Mouse (Mus musculus) gonadal fat pad, adult 2 months (tissue): ENCODE results near the gene Prr3. TPM values are rescaled to one million over a fixed set of nuclear protein-coding genes. Genes with fewer than 3 reads are reported as not detected.
"Not testable (repeated sequence)": the region's sequence is repeated elsewhere in the genome, so short reads cannot be mapped to it uniquely, and the experiment has no call there.

Experiments used
- DNase-seq: peaks from one replicate; pipeline ENCODE4 v3.0.0-alpha.2; 2012; ENCODE audit warnings: low read depth
- polyA plus RNA-seq: library from polyadenylated mRNA; depleted of rRNA; stranded (reverse); fragments of >200 nt; gene quantifications from 2 replicates; pipeline ENCODE4 v1.2.3, GENCODE M21; 2012; rRNA removed

Prr3 gene
- polyA plus RNA-seq, 1 experiment: 18.7 TPM

DNA sequence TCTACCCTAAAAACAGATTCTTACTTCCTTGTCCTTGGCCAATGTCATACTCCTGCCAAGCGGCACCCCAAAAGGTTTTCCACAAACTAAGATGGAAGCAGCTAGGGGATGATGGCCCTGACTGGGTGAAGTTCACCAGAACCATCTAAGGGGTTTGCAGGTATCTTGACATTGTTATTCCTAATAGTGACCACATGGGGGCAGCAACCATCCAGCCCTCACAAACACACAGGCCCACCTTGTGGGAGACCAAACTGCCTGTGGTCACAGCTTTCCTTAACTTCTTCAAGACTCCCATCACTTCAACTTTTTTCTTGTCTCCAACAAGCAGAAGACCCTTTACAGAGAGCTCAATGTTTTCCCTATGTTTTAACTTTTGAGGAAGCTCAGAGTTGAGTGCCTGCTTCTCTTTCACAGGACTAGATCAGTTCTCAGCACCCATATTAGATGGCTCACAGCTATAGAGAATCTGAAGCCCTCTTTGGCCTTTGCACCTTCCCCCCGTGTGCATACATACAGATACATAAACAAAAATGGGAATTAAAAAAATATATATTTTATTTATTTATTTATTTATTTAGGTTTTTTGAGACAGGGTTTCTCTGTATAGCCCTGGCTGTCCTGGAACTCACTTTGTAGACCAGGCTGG, 42.2 kb downstream of the Prr3 start:
- DNase-seq: no peak

DNA sequence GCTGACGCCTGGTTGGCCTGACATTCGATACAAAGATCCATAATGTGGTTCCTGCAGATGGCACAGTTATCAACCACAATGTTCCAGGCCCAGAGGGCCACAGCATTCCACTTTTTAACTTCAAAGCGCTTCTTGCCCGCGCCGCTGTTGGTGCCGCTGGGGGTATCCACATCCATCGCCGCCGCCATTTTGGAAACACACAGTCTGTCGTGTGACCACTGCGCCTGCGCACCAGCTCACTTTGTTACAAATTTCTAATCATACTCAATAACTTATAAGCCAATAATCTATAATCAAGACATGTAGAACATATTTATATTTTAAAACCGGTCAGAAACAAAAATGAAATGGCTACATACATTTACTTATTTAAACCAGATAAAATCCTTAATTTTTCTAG, 44.3 kb downstream of the Prr3 start:
- DNase-seq: not testable (repeated sequence)

DNA sequence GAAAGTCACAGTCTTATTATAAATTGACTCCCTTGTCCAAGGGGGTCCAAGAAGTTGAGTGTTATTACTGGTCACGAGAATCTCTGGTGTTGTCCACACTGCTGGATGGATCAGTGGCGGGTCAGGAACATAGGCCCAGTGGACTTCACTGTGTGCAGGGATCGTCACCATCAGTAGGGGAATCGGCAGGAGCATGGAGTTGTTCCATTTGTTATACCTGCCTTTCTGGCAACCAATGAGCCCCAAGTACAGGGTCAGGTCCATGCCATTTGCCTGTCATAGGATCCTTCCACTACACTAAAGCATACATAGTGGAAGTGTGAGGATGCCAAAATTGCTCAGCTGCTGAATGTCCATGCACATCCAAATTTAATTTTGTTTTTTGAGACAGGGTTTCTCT, 47.4 kb downstream of the Prr3 start:
- DNase-seq: no peak

DNA sequence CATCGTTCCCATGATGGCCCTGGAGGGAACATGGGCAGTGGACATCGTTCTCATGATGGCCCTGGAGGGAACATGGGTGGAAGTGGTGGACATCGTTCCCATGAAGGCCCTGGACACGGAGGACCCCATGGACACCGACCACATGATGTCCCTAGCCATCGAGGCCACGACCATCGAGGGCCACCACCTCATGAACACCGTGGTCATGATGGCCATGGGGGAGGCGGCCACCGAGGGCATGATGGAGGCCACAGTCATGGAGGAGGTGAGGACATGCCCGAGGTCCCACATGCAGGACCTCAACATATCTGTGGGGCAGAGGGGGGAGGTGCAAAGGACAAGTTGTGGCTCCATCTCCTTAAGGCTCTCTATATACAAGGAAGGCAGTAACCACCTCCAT, 49.4 kb downstream of the Prr3 start:
- no peak for DNase-seq

DNA sequence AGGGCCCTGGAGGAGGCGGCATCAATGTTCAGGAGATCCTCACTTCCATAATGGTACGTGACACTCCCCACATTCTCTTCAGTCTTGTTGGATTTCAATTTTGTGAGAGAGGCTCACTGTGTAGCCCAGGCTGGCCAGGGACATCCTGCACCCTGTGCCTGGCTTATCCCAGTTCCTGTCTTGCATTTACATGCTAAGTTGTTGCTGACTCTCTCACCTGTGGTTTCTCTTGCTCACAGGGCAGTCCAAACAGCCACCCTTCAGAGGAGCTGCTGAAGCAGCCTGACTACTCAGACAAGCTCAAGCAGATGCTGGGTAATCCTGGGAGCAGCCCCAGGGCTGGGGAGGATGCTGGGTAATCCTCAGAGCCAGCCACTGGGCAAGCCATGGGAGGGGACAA, 50.5 kb downstream of the Prr3 start:
- no peak for DNase-seq

DNA sequence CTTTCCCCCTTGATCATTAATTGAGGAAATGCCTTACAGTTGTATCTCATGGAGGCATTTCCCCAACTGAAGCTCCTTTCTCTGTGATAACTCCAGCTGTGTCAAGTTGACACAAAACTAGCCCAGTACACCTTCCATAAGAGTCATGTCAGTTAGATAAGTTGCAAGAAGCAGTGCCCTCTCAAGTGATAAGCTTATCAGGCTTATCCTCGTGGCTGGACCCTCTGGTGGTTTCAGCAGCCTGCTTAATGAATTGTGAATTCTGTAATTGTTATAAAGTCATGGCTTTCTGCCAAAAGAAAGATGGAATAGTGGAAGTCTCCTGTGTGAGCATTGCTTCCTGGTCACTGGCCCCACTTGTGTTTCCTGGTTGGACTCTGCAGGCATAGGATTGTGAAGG, 52.6 kb downstream of the Prr3 start:
- no peak for DNase-seq

DNA sequence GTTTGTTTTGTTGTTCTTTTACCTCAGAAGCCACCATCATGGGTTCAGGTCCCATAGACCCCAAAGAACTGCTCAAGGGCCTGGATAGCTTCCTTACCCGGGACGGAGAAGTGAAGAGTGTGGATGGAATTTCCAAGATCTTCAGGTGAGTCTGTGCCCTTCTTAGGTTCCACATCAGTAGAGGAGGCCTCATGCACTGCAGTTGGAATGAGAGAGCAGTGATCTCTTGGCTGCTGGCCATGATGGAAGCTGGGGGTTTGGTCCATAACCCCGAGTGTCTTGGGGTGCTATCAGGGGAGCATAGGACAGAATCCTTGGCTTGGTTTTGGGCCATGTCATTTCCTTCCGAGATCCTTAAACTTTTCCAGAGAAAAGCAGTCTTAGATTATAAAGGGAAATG, 56.8 kb downstream of the Prr3 start:
- no peak for DNase-seq

DNA sequence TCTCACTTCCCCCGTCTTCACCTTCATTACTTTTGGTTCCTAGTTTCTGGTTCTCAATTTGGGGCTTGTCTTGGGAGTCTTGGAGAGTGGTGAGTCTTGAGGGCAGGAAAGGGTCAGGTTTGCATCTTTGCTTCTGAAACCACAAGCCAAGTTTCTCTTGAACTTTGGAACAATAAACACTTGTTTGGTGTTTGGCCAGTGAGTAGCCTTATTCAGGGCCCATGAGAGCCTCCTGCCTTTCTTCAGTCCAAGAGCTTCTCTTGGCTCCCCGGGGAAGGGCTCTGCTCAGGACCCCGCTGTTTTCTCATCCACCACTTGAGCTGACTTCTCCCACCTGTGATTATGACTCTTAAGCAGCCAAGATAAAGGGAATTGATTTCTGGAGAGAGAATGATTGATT, 57.5 kb downstream of the Prr3 start:
- DNase-seq: no peak

Other genes with a start within 250 kb of the Prr3 start
- 16.8 and 19.5 TPM in 2 replicates for gene Ier3, start 158.6 kb downstream of the Prr3 start, polyA plus RNA-seq
- gene Flot1, start 157.0 kb downstream of the Prr3 start, polyA plus RNA-seq: 68.4 and 96.1 TPM in 2 replicates
- 245 and 297 TPM in 2 replicates for gene Tubb5, start 141.9 kb downstream of the Prr3 start, polyA plus RNA-seq
- 8.2 and 10.0 TPM in 2 replicates for gene Mdc1, start 138.7 kb downstream of the Prr3 start, polyA plus RNA-seq
- 6.9 and 7.8 TPM in 2 replicates for gene Nrm, start 118.9 kb downstream of the Prr3 start, polyA plus RNA-seq
- 43.2 and 48.6 TPM in 2 replicates for gene Ppp1r18, start 114.6 kb downstream of the Prr3 start, polyA plus RNA-seq
- gene Dhx16, start 100.4 kb downstream of the Prr3 start, polyA plus RNA-seq: 49.9 and 52.4 TPM in 2 replicates
- 41.2 and 50.3 TPM in 2 replicates for gene 2310061I04Rik, start 82.8 kb downstream of the Prr3 start, polyA plus RNA-seq
- 56.5 and 62.4 TPM in 2 replicates for gene Atat1, start 70.2 kb downstream of the Prr3 start, polyA plus RNA-seq
- gene Mrps18b, start 63.8 kb downstream of the Prr3 start, polyA plus RNA-seq: 86.1 and 110 TPM in 2 replicates
- gene Ppp1r10, start 63.8 kb downstream of the Prr3 start, polyA plus RNA-seq: 31.1 and 35.8 TPM in 2 replicates
- gene Abcf1, start 10.5 kb downstream of the Prr3 start, polyA plus RNA-seq: 57.2 and 59.9 TPM in 2 replicates
- 20.7 and 30.2 TPM in 2 replicates for gene Gnl1, start 385 bp downstream of the Prr3 start, polyA plus RNA-seq
- 1.1 and 1.7 TPM in 2 replicates for gene H2-T24, start 40.3 kb upstream of the Prr3 start, polyA plus RNA-seq
- gene H2-T23, start 52.6 kb upstream of the Prr3 start, polyA plus RNA-seq: 86.4 and 99.4 TPM in 2 replicates
- gene H2-T22, start 62.5 kb upstream of the Prr3 start, polyA plus RNA-seq: 59.2 and 59.6 TPM in 2 replicates
- 0.06 TPM in 1 of 2 replicates, not detected in the other for gene Gm6034, start 62.7 kb upstream of the Prr3 start, polyA plus RNA-seq
- gene Gm11127, start 78.1 kb upstream of the Prr3 start, polyA plus RNA-seq: 0.18 and 0.23 TPM in 2 replicates
- 0.08 and 0.19 TPM in 2 replicates for gene Gm19684, start 141.4 kb upstream of the Prr3 start, polyA plus RNA-seq
- gene Gm7030, start 149.2 kb upstream of the Prr3 start, polyA plus RNA-seq: not detected in 2 replicates
- 0.16 and 0.28 TPM in 2 replicates for gene Gm8909, start 188.3 kb upstream of the Prr3 start, polyA plus RNA-seq
- gene H2-T3, start 210.1 kb upstream of the Prr3 start, polyA plus RNA-seq: not detected in 2 replicates